Mouse (Mus musculus) C2C12 (cell line): ENCODE measurements at regions not wholly inside any gene's neighbourhood (a gene's known extent, or its start where the extent isn't known, plus 50 kb on each side); places are given as distances from the start of the nearest gene placed in this dataset.

Source experiments
- H3K27me3 ChIP-seq: one replicate; pipeline ENCODE4 v1.6.1; 2011; ENCODE audit not compliant: control insufficient read depth, insufficient read depth, insufficient read length
- H3K36me3 ChIP-seq: one replicate; pipeline ENCODE4 v1.6.1; 2011; ENCODE audit not compliant: control insufficient read depth, insufficient read depth
- H3K4me3 ChIP-seq: one replicate; pipeline ENCODE4 v1.5.1; 2011; ENCODE audit warnings: mild to moderate bottlenecking, control low read depth; ENCODE audit not compliant: poor library complexity, insufficient read depth, severe bottlenecking
- H3K79me2 ChIP-seq: one replicate; pipeline ENCODE4 v1.6.1; 2011; ENCODE audit not compliant: control insufficient read depth, insufficient read depth
- H3K79me3 ChIP-seq: one replicate; pipeline ENCODE4 v1.6.1; 2011; ENCODE audit warnings: low read depth, control low read depth
- H3ac ChIP-seq: one replicate; pipeline ENCODE3; 2011; ENCODE audit warnings: low read depth; ENCODE audit not compliant: control insufficient read depth, insufficient read length
- CEBPB ChIP-seq: IDR thresholded peaks from one replicate; pipeline ENCODE4 v1.6.1; 2011; ENCODE audit warnings: low read depth, mild to moderate bottlenecking, control low read depth, moderate library complexity
- CTCF ChIP-seq: IDR thresholded peaks from one replicate; pipeline ENCODE4 v1.5.1; 2011; ENCODE audit not compliant: control insufficient read depth, insufficient read depth, insufficient read length
- FOSL1 ChIP-seq: IDR thresholded peaks from one replicate; pipeline ENCODE4 v1.8.0; 2011; ENCODE audit warnings: mild to moderate bottlenecking, low read length; ENCODE audit not compliant: poor library complexity, insufficient read depth, severe bottlenecking
- MAX ChIP-seq: IDR thresholded peaks from one replicate; pipeline ENCODE4 v1.6.1; 2011; ENCODE audit warnings: mild to moderate bottlenecking, control low read depth
- MYOD1 ChIP-seq: IDR thresholded peaks from one replicate; pipeline ENCODE4 v1.6.1; 2011; ENCODE audit warnings: low read depth; ENCODE audit not compliant: control insufficient read depth, insufficient read length
- MYOG ChIP-seq: IDR thresholded peaks from one replicate; pipeline ENCODE4 v1.6.1; 2011; ENCODE audit not compliant: control insufficient read depth, insufficient read length; ENCODE audit errors: extremely low read depth
- USF1 ChIP-seq: IDR thresholded peaks from one replicate; pipeline ENCODE4 v1.6.1; 2011; ENCODE audit warnings: low read depth, mild to moderate bottlenecking, control low read depth, moderate library complexity

DNA sequence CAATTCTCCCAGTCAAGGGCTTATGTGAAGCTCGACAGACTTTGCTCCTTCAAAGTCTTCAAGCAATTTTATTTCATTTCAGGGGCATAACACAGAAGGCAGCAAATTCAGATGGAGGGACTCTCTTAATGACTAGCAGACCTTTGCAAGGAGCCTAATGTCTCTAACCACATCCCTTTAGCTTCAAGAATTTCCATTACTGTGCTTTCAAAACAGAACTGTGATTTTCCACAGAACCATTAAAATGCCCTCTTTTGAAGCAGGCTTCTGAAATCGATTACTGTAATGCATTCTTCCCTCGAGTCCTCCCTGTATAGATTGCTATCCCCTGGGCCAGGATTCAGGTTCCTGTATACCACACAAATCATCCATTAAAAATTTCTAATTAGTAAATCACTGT is 80.9 kb upstream of the Tac1 start:
- TF ChIP-seq MAX (no peak), MYOD1 (no peak), CTCF (no peak), CEBPB (no peak), MYOG (no peak), FOSL1 (no peak), USF1 (no peak)
- H3K27me3 ChIP-seq, result no peaks in the 10 kb centered on the region
- no peak overlapping the region for H3K4me3 ChIP-seq
- H3ac ChIP-seq, result no peak overlapping the region
- H3K79me3 ChIP-seq, result no peaks in the 10 kb centered on the region
- H3K79me2 ChIP-seq, result no peaks in the 10 kb centered on the region
- H3K36me3 ChIP-seq, result no peaks in the 10 kb centered on the region

DNA sequence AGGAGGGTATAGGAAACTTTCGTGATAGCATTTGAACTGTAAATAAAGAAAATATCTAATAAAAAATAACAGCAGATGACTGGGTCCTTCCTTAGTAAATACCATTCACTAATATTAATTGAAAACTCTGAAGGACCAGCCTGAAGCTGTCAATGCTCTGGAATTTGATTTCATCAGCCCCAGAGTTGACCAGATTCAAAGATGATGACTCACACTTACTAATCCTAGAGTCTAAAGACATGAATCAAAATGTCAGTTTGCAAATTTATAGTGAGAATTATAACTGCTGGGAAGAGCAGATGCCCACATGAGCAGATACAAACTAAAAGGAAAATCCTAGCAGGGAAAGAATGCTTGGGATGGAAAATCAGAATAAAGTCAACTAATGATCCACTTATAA is 77.8 kb upstream of the Tac1 start:
- Histone ChIP-seq H3ac (no peak overlapping the region), H3K4me3 (no peak overlapping the region), H3K36me3 (no peaks in the 10 kb centered on the region), H3K79me3 (no peaks in the 10 kb centered on the region), H3K27me3 (no peaks in the 10 kb centered on the region), H3K79me2 (no peaks in the 10 kb centered on the region)
- TF ChIP-seq MYOD1 (no peak), CTCF (no peak), CEBPB (peak; percentile 78), FOSL1 (peak; percentile 82), MYOG (no peak), MAX (no peak), USF1 (no peak)

GRCm38 (mm10) chr6:7494299-7494698 is 60.4 kb upstream of the Tac1 start:
- Histone ChIP-seq H3K27me3 (no peaks in the 10 kb centered on the region), H3K79me2 (no peaks in the 10 kb centered on the region), H3K79me3 (no peaks in the 10 kb centered on the region), H3K4me3 (no peak overlapping the region), H3K36me3 (no peaks in the 10 kb centered on the region), H3ac (no peak overlapping the region)
- TF ChIP-seq MYOG (no peak), MAX (peak; percentile 54), USF1 (no peak), FOSL1 (peak; percentile 100), CEBPB (no peak), MYOD1 (peak; percentile 61), CTCF (no peak)

DNA sequence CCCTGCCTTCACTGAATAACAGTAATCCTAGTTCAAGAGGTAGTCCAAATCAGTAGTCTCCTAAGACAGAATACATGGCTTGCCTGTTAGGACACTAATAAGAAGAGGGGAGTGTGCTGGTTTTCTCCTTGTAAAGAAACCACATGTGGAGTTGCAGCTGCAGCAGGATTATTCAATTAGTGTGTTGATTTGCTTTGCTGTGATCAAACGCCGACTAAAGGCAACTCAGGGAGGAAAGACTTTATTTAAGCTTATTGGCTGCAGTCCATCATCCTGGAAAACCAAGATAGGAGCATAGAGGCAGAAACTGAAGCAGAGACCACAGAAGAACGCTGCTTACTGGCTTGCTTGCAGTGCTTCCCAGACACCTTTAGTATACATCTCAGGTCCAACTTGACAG is 57.9 kb upstream of the Tac1 start:
- Histone ChIP-seq H3K4me3 (no peak overlapping the region), H3K79me3 (no peaks in the 10 kb centered on the region), H3ac (no peak overlapping the region), H3K36me3 (no peaks in the 10 kb centered on the region), H3K27me3 (no peaks in the 10 kb centered on the region), H3K79me2 (no peaks in the 10 kb centered on the region)
- TF ChIP-seq CTCF (no peak), CEBPB (no peak), FOSL1 (no peak), MAX (no peak), MYOG (no peak), USF1 (no peak), MYOD1 (no peak)
